Mouse (Mus musculus) midbrain, embryonic 16.5 days (tissue): ENCODE measurements around the gene Etv3. TPM values are rescaled to one million over a fixed set of nuclear protein-coding genes. Genes with fewer than 3 reads are reported as not detected.
"Not testable (repeated sequence)": the region's sequence is repeated elsewhere in the genome, so short reads cannot be mapped to it uniquely, and the experiment has no call there.

Source experiments
- ATAC-seq: fragments of 200-750 bp; cut with Nextera tagmentation; 2 replicates; pipeline ENCODE4 v1.8.0; 2017; ENCODE audit warnings: moderate TSS enrichment
- H3K27ac ChIP-seq: fragments of 300-500 bp; sonication (generic); 2 replicates; pipeline ENCODE4 v1.5.1; 2014; ENCODE audit warnings: mild to moderate bottlenecking, low read length, mixed read lengths
- H3K27me3 ChIP-seq: fragments of 300-500 bp; sonication (generic); 2 replicates; pipeline ENCODE4 v1.6.1; 2014; ENCODE audit warnings: low read depth, low read length, mixed read lengths; ENCODE audit not compliant: control insufficient read depth, insufficient read depth
- H3K36me3 ChIP-seq: fragments of 300-500 bp; sonication (generic); 2 replicates; pipeline ENCODE4 v1.6.1; 2014; ENCODE audit warnings: mild to moderate bottlenecking, low read length, moderate library complexity, mixed read lengths; ENCODE audit not compliant: control insufficient read depth, insufficient read depth
- H3K4me1 ChIP-seq: fragments of 300-500 bp; sonication (generic); 2 replicates; pipeline ENCODE4 v1.6.1; 2014; ENCODE audit warnings: mild to moderate bottlenecking, low read length, mixed read lengths; ENCODE audit not compliant: control insufficient read depth, insufficient read depth
- H3K4me2 ChIP-seq: fragments of 300-500 bp; sonication (generic); 2 replicates; pipeline ENCODE4 v1.6.1; 2014; ENCODE audit warnings: mild to moderate bottlenecking, low read length, mixed read lengths
- H3K4me3 ChIP-seq: fragments of 300-500 bp; sonication (generic); 2 replicates; pipeline ENCODE4 v1.5.1; 2014; ENCODE audit warnings: low read depth, mild to moderate bottlenecking, low read length, moderate library complexity, mixed read lengths
- H3K9ac ChIP-seq: fragments of 300-500 bp; sonication (generic); 2 replicates; pipeline ENCODE4 v1.6.1; 2014; ENCODE audit warnings: low read depth, low read length, mixed read lengths
- H3K9me3 ChIP-seq: fragments of 300-500 bp; sonication (generic); replicated peaks from 2 replicates; pipeline ENCODE4 v1.6.1; 2014; ENCODE audit warnings: mild to moderate bottlenecking, low read length, mixed read lengths; ENCODE audit not compliant: control insufficient read depth, poor library complexity, severe bottlenecking
- WGBS: fragments of 180-500 bp; shearing (Covaris S2); extraction: QIAGEN DNeasy Blood & Tissue Kit; methylation state at CpG from one replicate; pipeline ENCODE4 v1.1.7; 2014; 5-methylcytosine and 5-hydroxymethylcytosine counted together
- polyA plus RNA-seq: library from polyadenylated mRNA; unstranded; fragments of >200 nt; fragmentation: Nextera tagmentation; extraction: Ambion mirVana; gene quantifications from 2 replicates; pipeline ENCODE4 v1.2.1, GENCODE M21; 2015

Gene Etv3
- polyA plus RNA-seq: 9.7 and 11.4 TPM in 2 replicates

- Histone ChIP-seq H3K9ac (peak within 1 kb of the TSS; percentile 92), H3K27me3 (no peaks in the 10 kb centered on the region), H3K4me3 (peak within 1 kb of the TSS; percentile 82), H3K27ac (peak within 1 kb of the TSS; percentile 92), H3K9me3 (no peaks in the 10 kb centered on the region), H3K36me3 (peaks cover 21% of the 10 kb centered on the region), H3K4me1 (peaks cover 15% of the 10 kb centered on the region), H3K4me2 (peak within 1 kb of the TSS; percentile 79)
- peak; percentile 100 for ATAC-seq
- 5% methylated on average over 62 of the region's 64 CpGs for WGBS
These were observed at the start of gene Etv3 for GRCm38 (mm10) chr3:87525043-87525836. Gene Etv3 (plus strand): TSS chr3:87525407.

GRCm38 (mm10) chr3:87477948-87478347 lies 47.3 kb upstream of the Etv3 start:
- not testable (repeated sequence) for H3K9me3 ChIP-seq, H3K4me1 ChIP-seq, H3K36me3 ChIP-seq, H3K27me3 ChIP-seq, H3K4me3 ChIP-seq, ATAC-seq, H3K27ac ChIP-seq, H3K9ac ChIP-seq, H3K4me2 ChIP-seq
- WGBS: 87% methylated on average over 3 of the region's 3 CpGs

GRCm38 (mm10) chr3:87478596-87478995 lies 46.6 kb upstream of the Etv3 start:
- not testable (repeated sequence) for H3K9me3 ChIP-seq, H3K27me3 ChIP-seq, H3K4me1 ChIP-seq, H3K36me3 ChIP-seq, H3K4me2 ChIP-seq, H3K4me3 ChIP-seq, ATAC-seq, H3K27ac ChIP-seq, H3K9ac ChIP-seq
- 84% methylated on average over 6 of the region's 6 CpGs for WGBS

- not testable (repeated sequence) for H3K27me3 ChIP-seq, H3K4me2 ChIP-seq, H3K36me3 ChIP-seq, H3K4me3 ChIP-seq, H3K4me1 ChIP-seq, H3K27ac ChIP-seq, H3K9ac ChIP-seq, H3K9me3 ChIP-seq, ATAC-seq
These were observed 46.0 kb upstream of the Etv3 start for GRCm38 (mm10) chr3:87479230-87479629.

- no peak for ATAC-seq
- WGBS: 85% methylated on average over 4 of the region's 4 CpGs
- Histone ChIP-seq H3K4me2 (no peak overlapping the region), H3K36me3 (no peaks in the 10 kb centered on the region), H3K27ac (no peak overlapping the region), H3K4me1 (no peaks in the 10 kb centered on the region), H3K4me3 (no peak overlapping the region), H3K9ac (no peak overlapping the region), H3K27me3 (no peaks in the 10 kb centered on the region), H3K9me3 (no peaks in the 10 kb centered on the region)
These were observed 37.8 kb upstream of the Etv3 start for GRCm38 (mm10) chr3:87487392-87487791.

GRCm38 (mm10) chr3:87487911-87488310 lies 37.3 kb upstream of the Etv3 start:
- no peaks in the 10 kb centered on the region for H3K4me1 ChIP-seq
- H3K9me3 ChIP-seq: no peaks in the 10 kb centered on the region
- no peak overlapping the region for H3K9ac ChIP-seq
- H3K27me3 ChIP-seq: no peaks in the 10 kb centered on the region
- no peak overlapping the region for H3K4me3 ChIP-seq
- ATAC-seq: no peak
- 37% methylated on average over 2 of the region's 2 CpGs for WGBS
- H3K27ac ChIP-seq: no peak overlapping the region
- no peaks in the 10 kb centered on the region for H3K36me3 ChIP-seq
- no peak overlapping the region for H3K4me2 ChIP-seq

- Histone ChIP-seq H3K9me3 (no peaks in the 10 kb centered on the region), H3K4me2 (no peak overlapping the region), H3K36me3 (no peaks in the 10 kb centered on the region), H3K4me1 (0 out of 2 replicates have a peak, but pooled peaks cover 3% of the 10 kb centered on the region), H3K9ac (no peak overlapping the region), H3K27me3 (no peaks in the 10 kb centered on the region), H3K4me3 (no peak overlapping the region), H3K27ac (no peak overlapping the region)
- 79% methylated on average over 9 of the region's 9 CpGs for WGBS
- no peak for ATAC-seq
These were observed 26.9 kb upstream of the Etv3 start for GRCm38 (mm10) chr3:87498266-87498665.

- WGBS: 16% methylated on average over 3 of the region's 3 CpGs
These were observed 26.1 kb upstream of the Etv3 start for GRCm38 (mm10) chr3:87499072-87499471.

More at GRCm38 (mm10) chr3:87499072-87499471, 26.1 kb upstream of the Etv3 start:
- Histone ChIP-seq H3K4me2 (no peak overlapping the region), H3K36me3 (no peaks in the 10 kb centered on the region), H3K4me3 (no peak overlapping the region), H3K27me3 (no peaks in the 10 kb centered on the region), H3K27ac (no peak overlapping the region), H3K9ac (no peak overlapping the region), H3K4me1 (0 out of 2 replicates have a peak, but pooled peaks cover 3% of the 10 kb centered on the region), H3K9me3 (no peaks in the 10 kb centered on the region)
- ATAC-seq: peak; percentile 67
